Mouse (Mus musculus) intestine, postnatal 0 days (tissue): ENCODE data around the gene Acot12. TPM values are rescaled to one million over a fixed set of nuclear protein-coding genes. Genes with fewer than 3 reads are reported as not detected.

Experiments
- ATAC-seq: fragments of 200-750 bp; cut with Nextera tagmentation; 2 replicates; pipeline ENCODE4 v1.8.0; 2017; ENCODE audit warnings: mild to moderate bottlenecking, moderate TSS enrichment, moderate library complexity
- H3K27ac ChIP-seq: fragments of 300-500 bp; sonication (generic); 2 replicates; pipeline ENCODE4 v1.5.1; 2014; ENCODE audit warnings: mild to moderate bottlenecking, low read depth, low read length, moderate library complexity
- H3K27me3 ChIP-seq: fragments of 300-500 bp; sonication (generic); replicated peaks from 2 replicates; pipeline ENCODE4 v1.6.1; 2014; ENCODE audit warnings: low read length, mixed read lengths; ENCODE audit not compliant: control insufficient read depth, insufficient read depth
- H3K36me3 ChIP-seq: fragments of 300-500 bp; sonication (generic); 2 replicates; pipeline ENCODE4 v1.6.1; 2014; ENCODE audit warnings: mild to moderate bottlenecking, moderate library complexity; ENCODE audit not compliant: control insufficient read depth, insufficient read depth
- H3K4me1 ChIP-seq: fragments of 300-500 bp; sonication (generic); replicated peaks from 2 replicates; pipeline ENCODE4 v1.6.1; 2014; ENCODE audit warnings: antibody characterized with exemption, low read length, mixed read lengths; ENCODE audit not compliant: control insufficient read depth, insufficient read depth
- H3K4me2 ChIP-seq: fragments of 300-500 bp; sonication (generic); replicated peaks from 2 replicates; pipeline ENCODE4 v1.6.1; 2014; ENCODE audit warnings: low read depth, mild to moderate bottlenecking, moderate library complexity
- H3K4me3 ChIP-seq: fragments of 300-500 bp; sonication (generic); 2 replicates; pipeline ENCODE4 v1.5.1; 2014; ENCODE audit warnings: low read depth, low read length
- H3K9ac ChIP-seq: fragments of 300-500 bp; sonication (generic); 2 replicates; pipeline ENCODE4 v1.6.1; 2014; ENCODE audit warnings: mild to moderate bottlenecking, low read depth, low read length
- H3K9me3 ChIP-seq: fragments of 300-500 bp; sonication (generic); 2 replicates; pipeline ENCODE4 v1.6.1; 2016; ENCODE audit warnings: mixed run types; ENCODE audit not compliant: control insufficient read depth
- CTCF ChIP-seq: sonication (generic); IDR thresholded peaks from 2 replicates; pipeline ENCODE4 v1.5.1; 2016; ENCODE audit warnings: low read depth, mild to moderate bottlenecking, control low read depth, antibody characterized with exemption, moderate library complexity
- microRNA-seq: library from miRNA; unstranded; fragments of <30 nt; microRNA quantifications from one replicate; pipeline ENCODE4, GENCODE M21; 2016
- polyA plus RNA-seq: library from polyadenylated mRNA; unstranded; fragments of >200 nt; fragmentation: Nextera tagmentation; extraction: Ambion mirVana; gene quantifications from 2 replicates; pipeline ENCODE4 v1.2.1, GENCODE M21; 2015

Gene Acot12
- polyA plus RNA-seq, 1 experiment from 2014 or later: 21.8 TPM

DNA sequence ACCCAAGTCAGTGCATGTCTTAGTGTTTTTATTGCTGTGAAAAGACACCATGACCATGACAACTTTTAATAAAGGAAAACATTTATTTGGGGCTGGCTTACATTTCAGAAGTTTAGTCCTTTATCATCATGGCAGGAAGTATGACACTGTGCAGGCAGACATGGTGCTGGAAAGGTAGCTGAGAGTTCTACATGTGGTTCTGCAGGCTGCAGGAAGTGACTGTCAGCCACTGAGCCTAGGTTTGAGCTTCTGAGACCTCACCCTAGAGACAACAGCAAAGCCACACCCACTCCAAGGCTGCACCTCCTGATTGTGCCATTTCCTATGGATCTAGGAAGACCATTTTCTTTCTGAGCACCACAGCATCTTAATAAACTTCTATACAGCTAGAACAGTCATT lies 86.6 kb downstream of the Acot12 start:
- no peak for ATAC-seq
- H3K4me1 ChIP-seq: no peaks in the 10 kb centered on the region
- no peak for TF ChIP-seq CTCF

More for the DNA sequence above, 86.6 kb downstream of the Acot12 start:
- no peak overlapping the region for H3K9ac ChIP-seq
- no peak overlapping the region for H3K4me2 ChIP-seq
- H3K4me3 ChIP-seq: no peak overlapping the region
- H3K27ac ChIP-seq: no peak overlapping the region
- no peaks in the 10 kb centered on the region for H3K9me3 ChIP-seq
- H3K27me3 ChIP-seq: no peaks in the 10 kb centered on the region
- no peaks in the 10 kb centered on the region for H3K36me3 ChIP-seq

Small RNA genes lying within 50 kb of the gene (microRNA-seq; reads per million reads assigned to microRNA genes)
- gene Gm27656: not detected

Other genes with a start within 250 kb of the Acot12 start
- gene Zcchc9, start 66.2 kb downstream of the Acot12 start, polyA plus RNA-seq: 21.1 and 25.8 TPM in 2 replicates
- gene Ckmt2, start 135.4 kb downstream of the Acot12 start, polyA plus RNA-seq: 3.9 and 4.4 TPM in 2 replicates